Mouse (Mus musculus) kidney, adult 2 months (tissue): Measurements from ENCODE around the gene Cfap73. TPM values are rescaled to one million over a fixed set of nuclear protein-coding genes. Genes with fewer than 3 reads are reported as not detected.

ENCODE experiments used
- DNase-seq: peaks from one replicate; pipeline ENCODE4 v3.0.0; 2021
- H3K27ac ChIP-seq: fragments of 200-500 bp; 2 replicates; pipeline ENCODE4 v1.5.1; 2012; ENCODE audit warnings: low read depth, low read length, control low read depth, inconsistent platforms; ENCODE audit not compliant: insufficient read depth
- H3K27me3 ChIP-seq: fragments of 200-500 bp; replicated peaks from 2 replicates; pipeline ENCODE4 v1.6.1; 2012; ENCODE audit warnings: mild to moderate bottlenecking, moderate library complexity, low read length, inconsistent platforms; ENCODE audit not compliant: control insufficient read depth, insufficient read depth
- H3K36me3 ChIP-seq: fragments of 200-500 bp; 2 replicates; pipeline ENCODE4 v1.6.1; 2012; ENCODE audit warnings: mild to moderate bottlenecking, moderate library complexity, low read length, inconsistent platforms; ENCODE audit not compliant: control insufficient read depth, insufficient read depth
- H3K4me1 ChIP-seq: fragments of 200-500 bp; 2 replicates; pipeline ENCODE4 v1.6.1; 2011; ENCODE audit warnings: low read length; ENCODE audit not compliant: control insufficient read depth, insufficient read depth
- H3K4me3 ChIP-seq: fragments of 200-500 bp; 2 replicates; pipeline ENCODE4 v1.5.1; 2011; ENCODE audit warnings: mild to moderate bottlenecking, low read depth, low read length, control low read depth; ENCODE audit not compliant: insufficient read depth
- CTCF ChIP-seq: fragments of 200-500 bp; conservative IDR thresholded peaks from 2 replicates; pipeline ENCODE4 v1.5.1; 2011; ENCODE audit warnings: low read depth, mild to moderate bottlenecking, control low read depth, low read length, moderate library complexity, mixed read lengths; ENCODE audit not compliant: insufficient read depth, insufficient read length
- POLR2A ChIP-seq: fragments of 200-500 bp; IDR thresholded peaks from one replicate; pipeline ENCODE4 v1.6.1; 2011; ENCODE audit warnings: low read depth, low read length, control low read depth
- WGBS: fragments of 180-500 bp; shearing (Covaris S2); methylation state at CpG from one replicate; pipeline ENCODE4 v1.1.7; 2018; 5-methylcytosine and 5-hydroxymethylcytosine counted together
- polyA plus RNA-seq: library from polyadenylated mRNA; depleted of rRNA; stranded (reverse); fragments of >200 nt; gene quantifications from 2 replicates; pipeline ENCODE4 v1.2.3, GENCODE M21; 2012

Gene Cfap73
- polyA plus RNA-seq, 1 experiment: not detected

DNA sequence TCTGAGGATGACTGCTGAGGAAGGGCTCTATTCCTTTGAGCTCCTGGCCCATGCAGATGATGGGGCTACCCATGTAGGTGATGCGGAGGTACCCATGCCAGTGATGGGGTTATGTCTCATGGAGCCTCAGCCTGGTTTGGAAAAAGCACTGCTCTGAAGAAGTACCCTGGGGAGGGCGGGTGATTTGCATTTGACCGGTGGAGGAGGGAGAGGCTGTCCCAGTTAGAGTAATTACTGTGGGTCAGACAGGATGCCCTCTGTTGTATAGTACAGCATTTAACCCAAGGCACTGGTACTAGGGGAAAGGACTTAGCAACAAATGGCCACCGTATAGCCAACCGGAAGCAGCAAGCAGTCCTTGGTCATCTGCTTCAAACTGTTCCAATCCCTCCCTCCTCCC, 825 bp upstream of the Cfap73 start:
- no peaks in the 10 kb centered on the region for H3K36me3 ChIP-seq
- H3K27ac ChIP-seq: no peak overlapping the region
- no peaks in the 10 kb centered on the region for H3K4me1 ChIP-seq
- 26% methylated on average over 5 of the region's 5 CpGs for WGBS
- DNase-seq: no peak
- H3K27me3 ChIP-seq: no peaks in the 10 kb centered on the region
- H3K4me3 ChIP-seq: no peak overlapping the region
- TF ChIP-seq POLR2A (no peak), CTCF (no peak)

DNA sequence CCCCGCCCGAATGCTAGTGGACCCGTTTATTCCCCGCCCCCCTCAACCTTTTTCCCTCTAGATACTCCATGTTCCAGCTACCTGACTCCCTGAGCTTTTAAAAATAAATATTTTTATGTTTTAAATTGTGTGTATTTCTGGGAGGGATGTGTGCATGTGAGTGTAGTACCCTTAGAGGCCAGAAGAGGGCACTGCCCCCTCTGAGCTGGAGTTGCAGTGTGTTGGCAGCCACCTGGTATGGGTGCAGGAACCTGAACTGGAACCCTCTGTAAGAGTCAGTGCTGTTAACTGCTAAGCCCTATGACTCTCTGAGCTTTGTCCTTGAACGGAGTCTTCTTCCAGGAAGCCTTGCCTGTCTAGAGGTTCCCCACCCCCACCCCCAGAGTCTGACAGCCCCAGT, 2.1 kb downstream of the Cfap73 start:
- no peak for TF ChIP-seq POLR2A
- no peak for TF ChIP-seq CTCF
- Histone ChIP-seq H3K36me3 (no peaks in the 10 kb centered on the region), H3K27ac (no peak overlapping the region), H3K4me1 (no peaks in the 10 kb centered on the region), H3K4me3 (no peak overlapping the region), H3K27me3 (no peaks in the 10 kb centered on the region)
- 89% methylated on average over 5 of the region's 5 CpGs for WGBS
- DNase-seq: no peak

DNA sequence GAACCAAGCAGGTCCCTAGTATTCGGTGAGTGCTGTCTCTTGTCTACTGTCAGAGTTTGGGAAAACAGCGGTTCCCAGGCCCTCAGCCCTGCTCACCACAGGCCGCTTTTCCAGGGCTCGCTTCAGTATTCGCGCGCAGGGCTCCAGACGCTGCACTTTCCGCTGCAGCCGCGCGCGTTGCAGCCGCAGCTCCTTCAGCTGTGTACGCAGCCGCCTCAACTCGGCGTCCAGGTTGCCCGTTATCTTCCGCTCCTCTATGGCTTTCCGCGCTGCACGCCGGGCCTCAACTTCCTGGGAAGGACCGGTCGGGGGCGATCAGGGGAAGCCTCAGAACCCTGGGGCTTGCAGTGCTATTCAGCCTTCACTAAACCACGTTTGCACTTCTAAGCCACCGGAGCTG, 2.9 kb downstream of the Cfap73 start:
- 11% methylated on average over 29 of the region's 29 CpGs for WGBS
- H3K4me1 ChIP-seq: no peaks in the 10 kb centered on the region
- no peaks in the 10 kb centered on the region for H3K36me3 ChIP-seq
- H3K27me3 ChIP-seq: no peaks in the 10 kb centered on the region
- H3K4me3 ChIP-seq: no peak overlapping the region
- TF ChIP-seq POLR2A: no peak
- TF ChIP-seq CTCF: no peak
- no peak for DNase-seq
- no peak overlapping the region for H3K27ac ChIP-seq

DNA sequence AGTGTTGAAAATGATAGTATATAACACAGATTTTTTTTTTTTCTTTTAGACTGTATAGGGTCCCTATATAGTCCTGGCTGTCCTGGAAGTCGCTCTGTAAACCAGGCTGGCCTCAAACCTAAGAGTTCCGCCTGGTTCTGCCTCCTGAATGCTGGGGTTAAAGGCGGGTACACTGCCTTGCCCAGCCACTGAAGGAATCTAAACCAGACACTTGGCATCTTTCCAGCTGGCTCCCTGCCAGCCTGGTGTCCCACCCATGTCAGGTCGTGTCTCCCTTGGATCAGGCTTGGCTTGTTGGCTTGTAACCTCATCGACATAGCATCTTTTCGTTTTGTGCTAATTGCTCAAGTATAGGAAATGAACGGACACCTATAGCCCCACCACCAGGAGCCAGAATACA, 5.4 kb downstream of the Cfap73 start:
- DNase-seq: no peak
- no peak for TF ChIP-seq POLR2A
- TF ChIP-seq CTCF: 0 out of 2 replicates have a peak, but pooled peaks have one; percentile 0
- Histone ChIP-seq H3K4me3 (no peak overlapping the region), H3K36me3 (peaks cover 2% of the 10 kb centered on the region; the same call in 1 of the 2 replicates), H3K4me1 (no peaks in the 10 kb centered on the region), H3K27ac (no peak overlapping the region), H3K27me3 (no peaks in the 10 kb centered on the region)
- 43% methylated on average over 7 of the region's 7 CpGs for WGBS

DNA sequence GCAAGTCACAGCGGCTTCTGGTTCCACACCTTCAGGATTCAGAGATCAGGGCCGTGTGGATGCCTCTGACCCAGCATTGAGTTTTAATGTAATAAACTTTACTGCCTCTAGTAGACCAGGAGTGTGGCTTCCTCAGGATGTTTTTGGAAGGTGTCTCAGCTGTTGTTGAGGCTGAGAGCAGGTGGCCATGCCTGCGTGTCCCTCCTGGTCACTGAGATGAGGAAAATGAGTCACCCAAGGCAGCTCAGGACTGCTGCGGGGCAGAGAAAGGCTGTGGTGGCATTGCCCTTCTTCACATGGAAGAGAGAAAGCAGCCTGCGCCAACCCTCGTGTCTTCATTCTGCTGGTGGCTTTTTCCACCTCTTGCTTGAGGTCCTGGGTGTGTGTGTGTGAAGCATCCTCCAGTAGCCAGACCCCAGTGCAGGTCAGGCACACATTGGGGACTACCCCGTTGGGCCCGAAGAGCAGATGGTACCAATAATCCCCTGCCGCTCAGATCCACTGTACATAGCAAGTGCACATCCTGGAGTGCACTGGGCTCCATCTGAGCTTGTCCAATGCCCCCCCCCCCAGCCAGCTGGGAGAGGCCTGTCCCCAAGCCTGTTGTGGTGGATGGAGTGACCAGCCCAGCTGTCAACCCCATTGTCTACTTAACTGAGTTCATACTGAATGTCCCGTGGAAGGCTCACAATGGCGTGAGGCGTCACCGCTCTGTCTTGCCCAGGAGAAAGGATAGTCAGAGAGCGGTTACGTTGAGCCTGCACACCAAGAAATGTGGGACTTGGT, 6.3 kb downstream of the Cfap73 start:
- H3K27ac ChIP-seq: no peak overlapping the region
- H3K4me3 ChIP-seq: no peak overlapping the region
- H3K36me3 ChIP-seq: peaks cover 2% of the 10 kb centered on the region; the same call in 1 of the 2 replicates
- TF ChIP-seq POLR2A (no peak), CTCF (no peak)
- no peaks in the 10 kb centered on the region for H3K27me3 ChIP-seq
- WGBS: 91% methylated on average over 15 of the region's 15 CpGs
- no peaks in the 10 kb centered on the region for H3K4me1 ChIP-seq
- no peak for DNase-seq

DNA sequence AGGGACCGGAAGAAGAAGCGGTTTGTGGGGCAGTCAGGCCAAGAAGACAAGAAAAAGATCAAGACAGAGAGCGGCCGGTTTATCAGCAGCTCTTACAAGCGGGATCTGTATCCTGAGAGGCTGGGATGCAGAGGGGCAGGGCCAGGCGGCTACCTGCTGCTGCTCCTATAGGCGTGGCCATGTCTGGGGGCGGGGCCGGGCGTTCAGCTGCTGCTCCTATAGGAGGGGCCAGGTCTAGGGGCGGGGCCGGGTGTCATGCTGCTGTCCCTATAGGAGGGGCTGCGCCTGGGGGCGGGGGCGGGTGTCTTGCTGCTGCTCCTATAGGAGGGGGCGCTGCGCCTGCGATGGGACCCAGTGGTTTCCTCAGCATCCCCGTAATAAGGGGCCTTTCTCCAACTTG, 7.6 kb downstream of the Cfap73 start:
- Histone ChIP-seq H3K27me3 (no peaks in the 10 kb centered on the region), H3K36me3 (peaks cover 2% of the 10 kb centered on the region; the same call in 1 of the 2 replicates), H3K4me1 (0 out of 2 replicates have a peak, but pooled peaks cover 3% of the 10 kb centered on the region), H3K4me3 (no peak overlapping the region), H3K27ac (no peak overlapping the region)
- 70% methylated on average over 18 of the region's 19 CpGs for WGBS
- TF ChIP-seq CTCF: no peak
- TF ChIP-seq POLR2A: no peak
- DNase-seq: no peak

DNA sequence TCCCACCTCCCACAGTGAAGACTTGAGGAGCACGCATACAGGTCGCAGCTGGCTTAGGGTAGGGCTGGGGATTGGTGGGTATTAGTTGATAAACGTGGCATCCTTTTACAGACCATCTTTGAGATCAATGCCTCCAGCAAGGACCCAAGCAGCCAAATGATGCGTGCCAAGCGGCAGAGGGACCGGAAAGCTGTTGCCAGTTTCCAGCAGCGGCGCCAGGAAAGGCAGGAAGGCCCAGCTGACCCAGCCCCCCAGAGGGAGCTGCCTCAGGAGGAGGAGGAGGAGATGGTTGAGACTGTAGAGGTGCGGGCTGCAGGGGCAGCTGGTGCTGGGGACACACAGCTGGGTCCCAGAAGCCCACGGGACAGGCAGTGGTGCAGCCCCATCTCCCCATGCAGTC, 9.6 kb downstream of the Cfap73 start:
- H3K4me1 ChIP-seq: 0 out of 2 replicates have a peak, but pooled peaks cover 3% of the 10 kb centered on the region
- WGBS: 87% methylated on average over 10 of the region's 10 CpGs
- no peaks in the 10 kb centered on the region for H3K27me3 ChIP-seq
- TF ChIP-seq POLR2A: no peak
- TF ChIP-seq CTCF: no peak
- no peak for DNase-seq
- H3K36me3 ChIP-seq: peaks cover 2% of the 10 kb centered on the region
- H3K27ac ChIP-seq: no peak overlapping the region
- no peak overlapping the region for H3K4me3 ChIP-seq
